Mouse (Mus musculus) CH12.LX (cell line): Measurements from ENCODE around the gene Ppil6. TPM values are rescaled to one million over a fixed set of nuclear protein-coding genes. Genes with fewer than 3 reads are reported as not detected.
A peak's percentile ranks its signal among the peaks of the same experiment; 100 is the strongest.

Experiments used
- DNase-seq: peaks from one replicate; pipeline ENCODE4 v3.0.0-alpha.2; 2013; ENCODE audit errors: extremely low read depth
- H3K27ac ChIP-seq: 2 replicates; pipeline ENCODE4 v1.5.1; 2012; ENCODE audit warnings: low read depth, mild to moderate bottlenecking, control low read depth, moderate library complexity; ENCODE audit not compliant: insufficient read depth
- H3K27me3 ChIP-seq: replicated peaks from 2 replicates; pipeline ENCODE3; 2012; ENCODE audit warnings: inconsistent platforms
- H3K36me3 ChIP-seq, 2 experiments: replicated peaks in 1 of 2; 2 replicates each; pipeline versions ENCODE3 to v1.6.1; 2012; ENCODE audit warnings: inconsistent platforms in 1 of 2, low read length in 1 of 2, mild to moderate bottlenecking in 1 of 2, mixed read lengths in 1 of 2, moderate library complexity in 1 of 2; ENCODE audit not compliant: control insufficient read depth in 1 of 2, insufficient read depth in 1 of 2
- H3K4me1 ChIP-seq, 2 experiments: 2 replicates each; pipeline ENCODE4 v1.6.1; 2012; ENCODE audit warnings: inconsistent platforms in 1 of 2, moderate library complexity in 1 of 2; ENCODE audit not compliant: insufficient read depth in 2 of 2, control insufficient read depth in 1 of 2
- H3K4me2 ChIP-seq: 2 replicates; pipeline ENCODE4 v1.6.1; 2012; ENCODE audit warnings: low read depth, mild to moderate bottlenecking, control low read depth; ENCODE audit not compliant: poor library complexity, insufficient read depth, severe bottlenecking
- H3K4me3 ChIP-seq, 3 experiments: fragments of 150-350 bp in 1 of 3; sonication (generic) in 1 of 3; replicated peaks in 1 of 3; 2 replicates each; pipeline versions ENCODE3 to v1.5.1; 2011 to 2012; ENCODE audit warnings: low read depth in 2 of 3, low read length in 2 of 3, mild to moderate bottlenecking in 2 of 3, moderate library complexity in 2 of 3, control low read depth in 1 of 3, improper control_type of control experiment in 1 of 3, inconsistent platforms in 1 of 3, mixed read lengths in 1 of 3; ENCODE audit not compliant: poor library complexity in 1 of 3
- H3K79me2 ChIP-seq: replicated peaks from 2 replicates; pipeline ENCODE4 v1.6.1; 2012; ENCODE audit warnings: mild to moderate bottlenecking, moderate library complexity; ENCODE audit not compliant: control insufficient read depth, poor library complexity, insufficient read depth, severe bottlenecking; ENCODE audit errors: extremely low read depth
- H3K9ac ChIP-seq: 2 replicates; pipeline ENCODE4 v1.6.1; 2012; ENCODE audit warnings: low read depth, mild to moderate bottlenecking, control low read depth, moderate library complexity; ENCODE audit not compliant: insufficient read depth
- H3K9me3 ChIP-seq: replicated peaks from 2 replicates; pipeline ENCODE3; 2012; ENCODE audit warnings: low read length, inconsistent platforms, mixed read lengths
- CHD1 ChIP-seq: IDR thresholded peaks from 2 replicates; pipeline ENCODE4 v1.6.1; 2012; ENCODE audit warnings: low read depth, low read length, improper control_type of control experiment, inconsistent platforms
- CHD2 ChIP-seq: IDR thresholded peaks from 2 replicates; pipeline ENCODE4 v1.6.1; 2011; ENCODE audit warnings: low read length, improper control_type of control experiment
- CTCF ChIP-seq, 2 experiments: IDR thresholded peaks in 1 of 2; conservative IDR thresholded peaks in 1 of 2; 2 replicates each; pipeline ENCODE4 v1.5.1; 2011 to 2012; ENCODE audit warnings: low read depth in 2 of 2, low read length in 2 of 2, improper control_type of control experiment in 1 of 2, inconsistent platforms in 1 of 2, mild to moderate bottlenecking in 1 of 2, moderate library complexity in 1 of 2
- E2F4 ChIP-seq: IDR thresholded peaks from 2 replicates; pipeline ENCODE4 v1.6.1; 2011; ENCODE audit warnings: low read depth, low read length, improper control_type of control experiment; ENCODE audit not compliant: insufficient replicate concordance
- ETS1 ChIP-seq: conservative IDR thresholded peaks from 2 replicates; pipeline ENCODE4 v1.6.1; 2012; ENCODE audit warnings: low read depth, mild to moderate bottlenecking, inconsistent platforms, low read length, improper control_type of control experiment, moderate library complexity
- GABPA ChIP-seq: IDR thresholded peaks from 2 replicates; pipeline ENCODE4 v1.6.1; 2012; ENCODE audit warnings: low read depth, low read length, improper control_type of control experiment, inconsistent platforms; ENCODE audit not compliant: insufficient replicate concordance
- IRF4 ChIP-seq: IDR thresholded peaks from 2 replicates; pipeline ENCODE4 v1.6.1; 2014; ENCODE audit warnings: low read depth, mild to moderate bottlenecking, inconsistent platforms, low read length, improper control_type of control experiment
- JUN ChIP-seq: IDR thresholded peaks from 2 replicates; pipeline ENCODE4 v1.6.1; 2011; ENCODE audit warnings: low read depth, mild to moderate bottlenecking, low read length, improper control_type of control experiment, moderate library complexity; ENCODE audit not compliant: insufficient read depth
- KAT2A ChIP-seq: IDR thresholded peaks from 2 replicates; pipeline ENCODE4 v1.6.1; 2012; ENCODE audit warnings: low read length, improper control_type of control experiment, inconsistent platforms; ENCODE audit not compliant: insufficient replicate concordance
- MAFK ChIP-seq: IDR thresholded peaks from 2 replicates; pipeline ENCODE4 v1.6.1; 2011; ENCODE audit warnings: low read length, improper control_type of control experiment; ENCODE audit not compliant: insufficient replicate concordance
- MAX ChIP-seq: IDR thresholded peaks from 2 replicates; pipeline ENCODE4 v1.6.1; 2011; ENCODE audit warnings: low read length, improper control_type of control experiment
- MAZ ChIP-seq: IDR thresholded peaks from 2 replicates; pipeline ENCODE4 v1.6.1; 2012; ENCODE audit warnings: low read depth, mild to moderate bottlenecking, inconsistent platforms, low read length, improper control_type of control experiment, moderate library complexity
- MEF2A ChIP-seq: IDR thresholded peaks from 2 replicates; pipeline ENCODE4 v1.6.1; 2014; ENCODE audit warnings: low read depth, mild to moderate bottlenecking, inconsistent platforms, low read length, improper control_type of control experiment, borderline replicate concordance
- MYC ChIP-seq: IDR thresholded peaks from 2 replicates; pipeline ENCODE4 v1.6.1; 2011; ENCODE audit warnings: low read depth, mild to moderate bottlenecking, improper control_type of control experiment, low read length
- NELFE ChIP-seq: IDR thresholded peaks from 2 replicates; pipeline ENCODE4 v1.6.1; 2011; ENCODE audit warnings: low read depth, low read length, improper control_type of control experiment
- PAX5 ChIP-seq: IDR thresholded peaks from 2 replicates; pipeline ENCODE4 v1.6.1; 2012; ENCODE audit warnings: low read length, inconsistent platforms, mixed read lengths
- POLR2AphosphoS2 ChIP-seq: IDR thresholded peaks from 2 replicates; pipeline ENCODE4 v1.6.1; 2011; ENCODE audit warnings: low read depth, low read length, improper control_type of control experiment
- RAD21 ChIP-seq: IDR thresholded peaks from 2 replicates; pipeline ENCODE4 v1.6.1; 2011; ENCODE audit warnings: low read depth, mild to moderate bottlenecking, low read length, improper control_type of control experiment, moderate library complexity
- RCOR1 ChIP-seq: conservative IDR thresholded peaks from 2 replicates; pipeline ENCODE4 v1.6.1; 2012; ENCODE audit warnings: low read depth, mild to moderate bottlenecking, inconsistent platforms, low read length, improper control_type of control experiment
- SMC3 ChIP-seq: IDR thresholded peaks from 2 replicates; pipeline ENCODE4 v1.6.1; 2011; ENCODE audit warnings: low read depth, low read length, improper control_type of control experiment
- TCF12 ChIP-seq: IDR thresholded peaks from 2 replicates; pipeline ENCODE4 v1.6.1; 2014; ENCODE audit warnings: low read depth, mild to moderate bottlenecking, inconsistent platforms, low read length, improper control_type of control experiment
- UBTF ChIP-seq: IDR thresholded peaks from 2 replicates; pipeline ENCODE4 v1.6.1; 2012; ENCODE audit warnings: low read depth, mild to moderate bottlenecking, inconsistent platforms, low read length, improper control_type of control experiment, moderate library complexity
- USF2 ChIP-seq: conservative IDR thresholded peaks from 2 replicates; pipeline ENCODE4 v1.6.1; 2011; ENCODE audit warnings: low read depth, low read length, improper control_type of control experiment
- ZC3H11A ChIP-seq: IDR thresholded peaks from 2 replicates; pipeline ENCODE4 v1.6.1; 2012; ENCODE audit warnings: low read depth, mild to moderate bottlenecking, inconsistent platforms, low read length, improper control_type of control experiment
- dilution Hi-C: fragments of 300-500 bp; cut with MboI; formaldehyde crosslinking; loops from 2 replicates; pipeline ENCODE4 v1.14.3; 2020; ENCODE audit warnings: low sequenced_read_pairs; ENCODE audit not compliant: extremely low pct_unique_long_range_greater_than_20kb, extremely low pct_ligation_motif_present
- in situ Hi-C: fragments of 300-500 bp; cut with MboI; formaldehyde crosslinking; loops from 3 replicates; pipeline ENCODE4 v1.14.3; 2019; ENCODE audit warnings: low sequenced_read_pairs, low pct_ligation_motif_present, low pct_unique_long_range_greater_than_20kb, mixed read lengths
- polyA plus RNA-seq: library from polyadenylated mRNA; unstranded; fragments of >175 nt; gene quantifications from 2 replicates; pipeline ENCODE4 v1.2.1, GENCODE M21; 2012; ENCODE audit warnings: low read depth; ENCODE audit not compliant: insufficient read length
- total RNA-seq, 2 experiments: library from RNA; depleted of rRNA; stranded (reverse); fragments of 300-350 nt in 1 of 2; fragments of >200 nt in 1 of 2; gene quantifications; 2 replicates each; pipeline ENCODE4 v1.2.3; 2012 to 2014

Ppil6 gene
- total and polyA plus RNA-seq, 3 experiments: not detected

- no peaks in the 10 kb centered on the region for H3K27me3 ChIP-seq
- TF ChIP-seq SMC3: peak; percentile 91
- peak; percentile 30 to 87; a peak in 3 of 4 replicates for TF ChIP-seq CTCF (conservative IDR thresholded peaks at IDR 0.05 in 1 of 2, IDR thresholded peaks at IDR 0.05 in 1 of 2; ENCODE audit: low read depth in 2 of 2, low read length in 2 of 2)
- TF ChIP-seq ZC3H11A: peak; percentile 54
- peak; percentile 87 for TF ChIP-seq RAD21
- no peak for TF ChIP-seq TCF12
- no peak for TF ChIP-seq MAZ
- TF ChIP-seq USF2: no peak
- no peak for TF ChIP-seq IRF4
- no peaks in the 10 kb centered on the region for H3K9me3 ChIP-seq
- H3K27ac ChIP-seq: no peak overlapping the region
- no peak for DNase-seq
- H3K4me2 ChIP-seq: no peak overlapping the region
- H3K79me2 ChIP-seq: no peaks in the 10 kb centered on the region
- H3K4me3 ChIP-seq: no peak overlapping the region
- in situ Hi-C loops: loop anchor here (10.0 to 25.0 kb wide), 4 partner anchors 64 to 504 kb away; partner anchors contain the start of genes Cep57l1 and Sesn1
- dilution Hi-C loops: no loop called here
- no peak overlapping the region for H3K9ac ChIP-seq
- H3K4me1 ChIP-seq: peaks cover 0 to under 1% of the 10 kb centered on the region in 2 experiments; a peak in 2 of 4 replicates
- no peaks in the 10 kb centered on the region for H3K36me3 ChIP-seq
Measured at GRCm38 (mm10) chr10:41509160-41509559, 18.9 kb downstream of the Ppil6 start.

GRCm38 (mm10) chr10:41514301-41514700 lies 24.1 kb downstream of the Ppil6 start:
- peaks cover 5 to 25% of the 10 kb centered on the region in 2 experiments for H3K4me1 ChIP-seq

More at GRCm38 (mm10) chr10:41514301-41514700, 24.1 kb downstream of the Ppil6 start:
- no peak overlapping the region for H3K4me2 ChIP-seq
- TF ChIP-seq MEF2A (no peak), POLR2AphosphoS2 (no peak), PAX5 (no peak), JUN (no peak), CHD2 (no peak), MAFK (no peak), MYC (no peak), GABPA (no peak), NELFE (no peak), ETS1 (no peak), UBTF (no peak), SMC3 (no peak), CHD1 (no peak), KAT2A (no peak), E2F4 (no peak), TCF12 (no peak), MAX (no peak), RCOR1 (no peak), ZC3H11A (no peak)
- dilution Hi-C loops (no loop called here), in situ Hi-C loops (loop anchor here (5.0 to 25.0 kb wide), 3 partner anchors 298 to 783 kb away; partner anchors contain the start of genes Cep57l1 and Sesn1)
- no peaks in the 10 kb centered on the region for H3K79me2 ChIP-seq
- H3K9ac ChIP-seq: no peak overlapping the region
- no peak overlapping the region for H3K4me3 ChIP-seq
- no peaks in the 10 kb centered on the region for H3K36me3 ChIP-seq
- no peaks in the 10 kb centered on the region for H3K9me3 ChIP-seq
- H3K27ac ChIP-seq: no peak overlapping the region
- no peaks in the 10 kb centered on the region for H3K27me3 ChIP-seq
- no peak for DNase-seq
